Mouse (Mus musculus) G1E (cell line): ENCODE measurements at regions not wholly inside any gene's neighbourhood (a gene's known extent, or its start where the extent isn't known, plus 50 kb on each side); places are given as distances from the start of the nearest gene placed in this dataset.

Experiments
- CTCF ChIP-seq: IDR thresholded peaks from 2 replicates; pipeline ENCODE4 v1.5.1; 2012; ENCODE audit warnings: low read depth, low read length, inconsistent platforms, mixed read lengths
- GATA1 ChIP-seq: IDR thresholded peaks from 2 replicates; pipeline ENCODE4 v1.6.1; 2012; ENCODE audit warnings: borderline replicate concordance, low read length, inconsistent platforms, mixed read lengths
- POLR2AphosphoS5 ChIP-seq: IDR thresholded peaks from 2 replicates; pipeline ENCODE4 v1.6.1; 2012; ENCODE audit warnings: low read depth, low read length, inconsistent platforms; ENCODE audit not compliant: insufficient replicate concordance
- TAL1 ChIP-seq: conservative IDR thresholded peaks from 2 replicates; pipeline ENCODE4 v1.6.1; 2012; ENCODE audit warnings: low read depth, low read length, inconsistent platforms, mixed read lengths

DNA sequence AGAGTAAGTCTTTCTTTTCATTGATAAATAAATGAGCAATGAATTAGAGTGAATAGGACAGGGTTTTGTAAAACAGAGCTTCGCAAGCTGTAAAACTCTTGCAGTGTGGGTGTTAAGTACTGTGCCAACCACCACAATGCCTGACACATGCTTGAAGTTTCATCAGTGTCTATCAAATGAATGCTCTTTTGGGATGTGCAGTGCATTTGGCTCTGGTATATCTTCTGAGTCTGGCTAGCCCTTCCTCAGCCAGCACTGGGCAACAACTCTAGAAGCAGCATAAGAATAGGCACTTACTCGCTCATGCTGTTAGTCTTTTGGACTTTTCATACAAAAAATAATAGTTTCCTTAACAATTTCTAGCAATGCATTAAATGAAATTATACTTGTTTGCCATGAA lies 370.9 kb downstream of the Hs3st1 start:
- no peak for TF ChIP-seq CTCF
- no peak for TF ChIP-seq TAL1
- no peak for TF ChIP-seq GATA1
- TF ChIP-seq POLR2AphosphoS5: no peak
